Mouse (Mus musculus) small intestine, adult 2 months (tissue): ENCODE results near the gene Rhbg. TPM values are rescaled to one million over a fixed set of nuclear protein-coding genes. Genes with fewer than 3 reads are reported as not detected.

Source experiments
- H3K27ac ChIP-seq: fragments of 200-500 bp; 2 replicates; pipeline ENCODE4 v1.5.1; 2012; ENCODE audit warnings: low read depth, low read length, control low read depth, inconsistent platforms; ENCODE audit not compliant: insufficient read depth
- H3K27me3 ChIP-seq: fragments of 200-500 bp; 2 replicates; pipeline ENCODE4 v1.6.1; 2012; ENCODE audit warnings: mild to moderate bottlenecking, moderate library complexity, low read length, inconsistent platforms; ENCODE audit not compliant: control insufficient read depth, insufficient read depth
- H3K36me3 ChIP-seq: fragments of 200-500 bp; 2 replicates; pipeline ENCODE4 v1.6.1; 2012; ENCODE audit warnings: mild to moderate bottlenecking, low read length, control low read depth, inconsistent platforms; ENCODE audit not compliant: control insufficient read depth, insufficient read depth
- H3K4me1 ChIP-seq: fragments of 200-500 bp; 2 replicates; pipeline ENCODE4 v1.6.1; 2012; ENCODE audit warnings: low read length, inconsistent platforms, mixed read lengths; ENCODE audit not compliant: control insufficient read depth, insufficient read depth, insufficient read length
- H3K4me3 ChIP-seq: fragments of 200-500 bp; 2 replicates; pipeline ENCODE4 v1.5.1; 2012; ENCODE audit warnings: low read depth, mild to moderate bottlenecking, control low read depth, inconsistent platforms, low read length, moderate library complexity
- CTCF ChIP-seq: fragments of 200-500 bp; IDR thresholded peaks from 2 replicates; pipeline ENCODE4 v1.5.1; 2012; ENCODE audit warnings: low read depth, mild to moderate bottlenecking, control low read depth, inconsistent platforms, low read length, moderate library complexity, mixed read lengths; ENCODE audit not compliant: insufficient replicate concordance, insufficient read length; ENCODE audit errors: extremely low read depth
- POLR2A ChIP-seq: fragments of 200-500 bp; IDR thresholded peaks from 2 replicates; pipeline ENCODE4 v1.6.1; 2012; ENCODE audit warnings: low read depth, mild to moderate bottlenecking, control low read depth, inconsistent platforms, low read length, moderate library complexity
- whole genome bisulfite sequencing: fragments of 180-500 bp; shearing (Covaris S2); methylation state at CpG from one replicate; pipeline ENCODE4 v1.1.7; 2018; 5-methylcytosine and 5-hydroxymethylcytosine counted together
- polyA plus RNA-seq: library from polyadenylated mRNA; depleted of rRNA; stranded (reverse); fragments of >200 nt; gene quantifications from 2 replicates; pipeline ENCODE4 v1.2.3, GENCODE M21; 2012; rRNA removed

The Rhbg gene
- polyA plus RNA-seq, 1 experiment: 40.3 TPM

DNA sequence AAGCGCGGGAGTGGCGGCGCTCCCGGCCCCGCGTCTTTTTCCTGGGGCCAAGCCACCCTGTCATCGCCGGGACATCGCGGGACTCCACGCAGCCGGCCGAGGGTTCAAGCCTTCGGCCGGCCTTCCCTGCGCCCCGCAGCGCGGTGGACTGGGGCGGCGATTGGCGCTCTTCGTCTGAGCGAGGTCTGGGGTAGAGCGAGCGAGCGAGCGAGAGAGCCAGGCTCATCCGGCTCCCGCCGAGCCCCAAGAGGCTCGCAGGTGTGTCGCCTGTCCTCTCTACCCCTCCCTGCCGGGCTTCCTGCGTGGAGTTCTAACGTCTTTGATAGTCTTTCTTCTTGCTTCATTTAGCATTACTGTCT is 53.6 kb downstream of the Rhbg start:
- H3K4me1 ChIP-seq: peaks cover 11% of the 10 kb centered on the region
- H3K36me3 ChIP-seq: no peaks in the 10 kb centered on the region
- peak overlapping the region; percentile 44 for H3K4me3 ChIP-seq
- 1% methylated on average over 37 of the region's 37 CpGs for WGBS
- peaks cover 72% of the 10 kb centered on the region for H3K27me3 ChIP-seq
- H3K27ac ChIP-seq: no peak overlapping the region
- no peak for TF ChIP-seq POLR2A
- no peak for TF ChIP-seq CTCF

- Histone ChIP-seq H3K27ac (no peak overlapping the region), H3K4me3 (peak overlapping the region; percentile 44), H3K4me1 (peaks cover 11% of the 10 kb centered on the region), H3K27me3 (peaks cover 70% of the 10 kb centered on the region), H3K36me3 (no peaks in the 10 kb centered on the region)
- TF ChIP-seq POLR2A (no peak), CTCF (no peak)
- 2% methylated on average over 59 of the region's 61 CpGs for WGBS
These were observed 54.1 kb downstream of the Rhbg start for GRCm38 (mm10) chr3:88200161-88200971.

DNA sequence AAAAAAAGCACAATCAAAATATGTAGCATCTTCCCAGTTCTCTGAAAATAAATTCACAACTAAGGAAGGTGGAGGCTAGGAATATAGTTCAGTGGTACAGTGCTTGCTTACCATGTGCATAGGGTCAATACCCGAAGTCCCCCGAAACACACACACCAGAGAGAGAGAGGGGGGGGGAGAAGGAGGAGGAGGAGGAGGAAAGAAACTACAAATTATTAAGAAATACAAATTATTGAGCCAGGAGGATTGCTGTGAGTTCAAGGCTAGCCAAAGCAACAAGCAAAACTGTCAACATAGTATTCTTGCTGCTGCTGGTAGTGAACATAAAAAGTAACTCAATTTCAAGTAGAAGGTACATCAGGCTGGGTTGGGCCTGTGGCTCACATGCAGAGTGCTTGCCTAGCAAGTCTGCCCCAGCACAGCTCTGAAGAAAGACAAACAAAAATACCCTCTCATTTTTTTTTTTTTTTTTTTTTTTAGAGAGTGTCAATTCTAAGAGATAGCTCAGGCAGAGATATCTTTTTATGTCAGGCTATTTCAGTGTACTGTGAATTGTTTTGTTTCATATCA is 54.9 kb downstream of the Rhbg start:
- 48% methylated on average over 2 of the region's 2 CpGs for WGBS
- H3K27me3 ChIP-seq: peaks cover 67% of the 10 kb centered on the region

GRCm38 (mm10) chr3:88198505-88199020 is 55.9 kb downstream of the Rhbg start:
- Histone ChIP-seq H3K4me1 (peaks cover 11% of the 10 kb centered on the region), H3K36me3 (no peaks in the 10 kb centered on the region), H3K27ac (no peak overlapping the region), H3K4me3 (no peak overlapping the region), H3K27me3 (peaks cover 61% of the 10 kb centered on the region)
- no peak for TF ChIP-seq CTCF
- TF ChIP-seq POLR2A: no peak
- WGBS: 15% methylated on average over 9 of the region's 9 CpGs

More for the DNA sequence above, 54.9 kb downstream of the Rhbg start:
- TF ChIP-seq POLR2A: no peak
- no peak for TF ChIP-seq CTCF
- Histone ChIP-seq H3K4me3 (no peak overlapping the region), H3K27ac (no peak overlapping the region), H3K36me3 (no peaks in the 10 kb centered on the region), H3K4me1 (peaks cover 11% of the 10 kb centered on the region)

DNA sequence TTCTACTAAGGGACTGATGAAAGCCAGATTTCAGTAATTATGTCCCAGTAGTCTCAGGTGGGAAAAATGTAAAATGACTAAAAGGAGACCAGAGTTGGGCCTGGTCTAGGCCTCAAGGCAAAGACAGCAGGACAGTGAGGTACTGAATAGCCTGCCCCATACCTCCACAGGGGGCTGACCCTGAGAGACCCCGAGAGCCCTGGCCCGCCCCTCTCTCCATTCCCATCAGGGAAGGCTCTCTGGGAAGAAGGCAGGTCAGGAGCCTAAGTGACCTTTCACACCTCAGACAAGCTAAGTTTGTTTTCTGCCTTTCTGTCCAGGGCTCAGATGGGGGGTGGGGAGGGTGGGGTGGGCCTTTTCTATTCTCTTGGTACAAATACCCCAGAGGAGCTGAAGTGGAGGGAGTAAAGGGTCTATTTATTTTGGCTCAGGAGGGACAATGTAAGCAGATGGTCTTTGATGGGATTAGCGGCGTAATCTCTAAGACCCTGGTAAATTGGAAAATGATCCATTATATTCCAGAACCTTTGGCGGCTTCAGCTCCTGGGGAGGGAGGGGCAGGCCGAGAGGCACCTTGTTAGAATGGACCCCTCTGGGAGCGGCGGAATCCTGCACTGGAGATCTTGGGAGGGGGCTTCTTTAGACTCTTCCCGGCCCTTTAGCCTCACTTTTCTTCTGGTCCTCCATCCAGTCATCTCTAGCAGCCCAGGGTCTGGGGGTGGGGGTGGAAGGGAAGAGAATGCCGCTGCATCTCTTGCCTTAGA is 56.6 kb downstream of the Rhbg start:
- Histone ChIP-seq H3K27me3 (peaks cover 56% of the 10 kb centered on the region), H3K27ac (no peak overlapping the region), H3K4me3 (no peak overlapping the region), H3K36me3 (no peaks in the 10 kb centered on the region), H3K4me1 (peaks cover 11% of the 10 kb centered on the region)
- 25% methylated on average over 10 of the region's 10 CpGs for WGBS
- no peak for TF ChIP-seq CTCF
- TF ChIP-seq POLR2A: no peak

Other genes with a start within 250 kb of the Rhbg start
- gene Hapln2, start 227.1 kb downstream of the Rhbg start, polyA plus RNA-seq: not detected in 2 replicates
- gene Gpatch4, start 211.6 kb downstream of the Rhbg start, polyA plus RNA-seq: 3.7 and 4.4 TPM in 2 replicates
- gene Naxe, start 196.2 kb downstream of the Rhbg start, polyA plus RNA-seq: 25.4 and 41.6 TPM in 2 replicates
- not detected in 2 replicates for gene Ttc24, start 176.4 kb downstream of the Rhbg start, polyA plus RNA-seq
- gene Iqgap3, start 172.7 kb downstream of the Rhbg start, polyA plus RNA-seq: 7.1 and 14.6 TPM in 2 replicates
- gene Mef2d, start 112.3 kb downstream of the Rhbg start, polyA plus RNA-seq: 61.9 and 89.7 TPM in 2 replicates
- not detected in 2 replicates for gene Gm38392, start 32.5 kb upstream of the Rhbg start, polyA plus RNA-seq
- gene Tsacc, start 42.3 kb upstream of the Rhbg start, polyA plus RNA-seq: 0.76 and 0.99 TPM in 2 replicates
- gene Cct3, start 42.4 kb upstream of the Rhbg start, polyA plus RNA-seq: 46.0 and 73.9 TPM in 2 replicates
- gene Glmp, start 70.3 kb upstream of the Rhbg start, polyA plus RNA-seq: 82.0 and 181 TPM in 2 replicates
- 32.5 and 47.1 TPM in 2 replicates for gene Tmem79, start 81.4 kb upstream of the Rhbg start, polyA plus RNA-seq
- 33.9 and 42.4 TPM in 2 replicates for gene Smg5, start 81.6 kb upstream of the Rhbg start, polyA plus RNA-seq
- 1.5 and 1.7 TPM in 2 replicates for gene Paqr6, start 109.9 kb upstream of the Rhbg start, polyA plus RNA-seq
- gene Bglap3, start 118.0 kb upstream of the Rhbg start, polyA plus RNA-seq: 2.2 and 6.7 TPM in 2 replicates
- 0.70 TPM in 1 of 2 replicates, not detected in the other for gene Bglap2, start 124.0 kb upstream of the Rhbg start, polyA plus RNA-seq
- gene Bglap, start 129.8 kb upstream of the Rhbg start, polyA plus RNA-seq: 1.6 TPM in 1 of 2 replicates, not detected in the other
- gene Pmf1, start 155.6 kb upstream of the Rhbg start, polyA plus RNA-seq: 52.3 and 108 TPM in 2 replicates
- 19.7 and 44.8 TPM in 2 replicates for gene Slc25a44, start 170.4 kb upstream of the Rhbg start, polyA plus RNA-seq
- 137 and 321 TPM in 2 replicates for gene Sema4a, start 206.5 kb upstream of the Rhbg start, polyA plus RNA-seq